Mouse (Mus musculus): ENCODE measurements around the gene Gnaz. TPM values are rescaled to one million over a fixed set of nuclear protein-coding genes. Genes with fewer than 3 reads are reported as not detected.
"Not testable (repeated sequence)": the region's sequence is repeated elsewhere in the genome, so short reads cannot be mapped to it uniquely, and the experiment has no call there.

The Gnaz gene
- polyA plus RNA-seq, 1 experiment from 2014 or later: 0.30 TPM

- no peak for DNase-seq (ENCODE audit: low spot score)
Measured at GRCm38 (mm10) chr10:75026491-75026890, 59.5 kb downstream of the Gnaz start.

DNA sequence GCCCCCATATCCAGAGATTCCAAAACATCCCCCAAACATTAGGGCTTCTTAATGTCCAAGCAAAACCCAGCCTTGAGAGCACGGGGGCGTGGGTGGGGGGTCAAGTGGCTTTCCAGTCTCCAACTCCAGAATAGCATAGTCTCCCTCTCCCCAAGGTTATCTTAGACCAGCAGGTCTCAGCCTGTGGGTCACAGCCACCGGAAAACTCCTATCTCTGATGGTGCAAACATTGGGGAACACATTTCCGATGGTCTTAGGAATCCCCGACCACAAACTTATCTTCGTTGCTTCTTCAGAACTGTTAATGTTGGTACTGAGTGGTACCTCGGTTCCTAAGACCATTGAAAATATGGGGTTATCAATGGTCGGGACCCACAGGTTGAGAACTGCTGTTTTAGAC, 61.8 kb downstream of the Gnaz start:
- DNase-seq (ENCODE audit: low spot score): no peak

DNA sequence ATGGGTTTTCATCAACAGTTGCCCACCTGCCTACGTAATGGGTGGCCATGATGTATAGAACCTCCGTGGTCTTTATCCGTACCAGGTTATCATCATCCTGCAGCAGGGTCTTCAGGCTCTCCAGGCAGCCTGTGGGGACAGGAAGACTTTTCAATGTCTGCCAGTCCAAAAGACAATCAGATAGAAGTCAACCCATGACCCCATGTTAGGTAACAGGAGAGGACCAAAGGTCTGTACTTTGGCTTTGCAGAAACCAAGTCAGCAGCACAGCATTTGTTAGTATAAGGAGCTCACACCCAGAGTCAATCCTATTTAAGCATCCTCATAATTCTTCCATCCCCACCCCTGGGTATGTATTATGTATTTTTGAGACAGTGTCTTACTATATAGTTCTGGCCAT, 62.7 kb downstream of the Gnaz start:
- no peak for DNase-seq (ENCODE audit: low spot score)

- DNase-seq (ENCODE audit: low spot score): no peak
Measured at GRCm38 (mm10) chr10:75030234-75030633, 63.3 kb downstream of the Gnaz start.

DNA sequence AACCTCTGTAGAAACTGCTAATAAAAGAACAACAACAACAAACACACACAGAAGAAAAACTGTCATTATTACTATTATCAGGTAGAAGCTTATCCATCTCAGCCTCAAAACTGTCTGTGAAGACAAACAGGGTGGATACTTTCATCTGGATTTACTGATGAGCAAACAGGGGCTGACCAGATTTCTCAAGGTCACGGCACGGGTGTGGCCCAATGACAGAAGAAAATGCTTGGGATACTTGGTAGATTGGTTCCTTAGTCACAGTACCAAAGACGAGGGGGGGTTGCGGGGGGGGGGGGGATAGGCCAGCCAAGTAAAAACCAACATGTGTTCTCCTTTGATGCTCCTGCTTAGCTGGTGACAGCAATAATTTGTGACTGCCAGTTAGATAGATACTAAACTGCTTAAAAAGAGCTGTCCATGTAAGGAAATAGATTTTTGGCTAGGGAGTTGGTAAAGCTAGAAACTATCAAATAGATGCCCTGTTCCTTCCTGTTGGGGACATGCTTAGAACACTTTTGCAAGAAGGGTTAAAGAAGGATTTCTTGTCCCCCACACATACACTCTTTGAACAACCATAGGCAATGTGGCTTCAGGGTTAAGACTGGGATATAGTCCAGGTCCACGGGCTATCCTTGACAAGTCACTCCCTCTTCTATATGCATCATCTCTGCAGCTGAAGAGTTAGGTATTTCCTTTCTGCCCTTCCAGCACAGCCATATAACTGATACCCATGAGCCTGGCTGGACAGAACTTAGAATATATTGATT, 64.6 kb downstream of the Gnaz start:
- no peak for DNase-seq (ENCODE audit: low spot score)

DNA sequence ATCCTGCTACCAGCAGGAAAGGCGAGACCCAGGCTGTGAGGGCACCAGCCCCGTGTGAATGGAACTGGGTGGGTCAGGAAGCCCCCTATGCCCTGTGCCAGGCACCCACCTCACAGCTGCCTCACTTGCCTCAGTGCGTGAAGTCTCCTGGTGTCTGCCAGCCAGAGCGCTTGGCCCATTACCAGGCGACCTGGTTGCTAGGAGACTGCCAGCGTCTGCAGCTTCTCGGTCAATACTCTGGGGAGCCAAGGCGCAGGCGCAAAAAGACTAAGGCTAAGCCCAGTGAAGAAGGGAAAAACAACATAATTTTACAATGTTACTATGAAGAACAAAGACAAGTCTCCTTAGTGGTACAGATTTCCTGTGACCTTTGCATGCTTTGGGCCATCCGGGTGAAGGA, 65.4 kb downstream of the Gnaz start, which contains the start of gene Rsph14:
Gene Rsph14 (minus strand): TSS at position 192 of the 400 bp plus-strand sequence.
- DNase-seq (ENCODE audit: low spot score): no peak

DNA sequence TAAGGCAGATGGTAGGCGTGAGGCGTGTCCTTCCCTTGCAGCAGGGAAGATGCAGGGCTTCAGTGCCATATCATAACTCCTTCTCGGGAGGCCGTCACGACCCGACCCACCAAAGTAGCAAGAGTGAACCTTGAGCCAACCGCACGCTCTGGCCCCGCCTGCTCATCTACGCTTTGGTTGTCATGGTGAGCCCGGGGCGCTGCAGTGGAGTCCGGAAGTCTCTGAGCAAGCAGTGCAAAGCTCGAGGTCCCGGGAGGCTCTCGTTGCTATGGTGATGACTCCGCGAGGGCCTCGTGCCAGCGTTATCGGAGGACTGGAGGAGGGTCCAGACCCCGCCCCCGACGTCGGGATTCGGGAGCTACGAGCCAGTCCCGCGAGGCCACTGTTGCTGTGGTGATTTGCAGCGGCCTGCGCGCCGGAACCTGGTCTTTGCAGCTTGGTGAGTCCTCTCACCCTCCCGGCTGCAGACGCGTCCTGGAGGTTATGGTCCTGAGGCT, 70.0 kb downstream of the Gnaz start, which contains the start of gene Rab36:
Gene Rab36 (plus strand): TSS at position 176 of the 497 bp plus-strand sequence.
- peak; percentile 82 for DNase-seq (ENCODE audit: low spot score)

- DNase-seq (ENCODE audit: low spot score): not testable (repeated sequence)
Measured at GRCm38 (mm10) chr10:75042060-75042459, 75.1 kb downstream of the Gnaz start.

DNA sequence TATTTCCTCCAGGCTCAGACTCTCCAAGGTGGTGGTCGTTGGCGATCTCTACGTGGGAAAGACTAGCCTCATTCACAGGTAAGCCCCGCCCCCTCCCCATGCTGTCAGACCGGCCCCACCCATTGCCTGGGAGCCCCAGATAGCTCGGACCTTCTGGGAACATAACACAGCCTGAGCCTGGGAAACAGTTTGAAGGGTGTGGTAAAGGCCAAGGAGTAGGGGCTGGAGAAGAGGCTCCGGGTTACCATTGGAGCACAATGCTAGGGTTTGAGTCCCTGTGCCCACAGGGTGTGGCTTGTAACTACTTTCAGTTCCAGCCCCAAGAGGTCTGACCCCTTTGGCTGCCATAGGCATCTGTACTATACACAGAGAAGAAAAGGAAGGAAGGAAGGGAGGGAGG, 77.5 kb downstream of the Gnaz start:
- DNase-seq (ENCODE audit: low spot score): no peak

- DNase-seq (ENCODE audit: low spot score): no peak
Measured at GRCm38 (mm10) chr10:75045831-75046230, 78.9 kb downstream of the Gnaz start.

- DNase-seq (ENCODE audit: low spot score): no peak
Measured at GRCm38 (mm10) chr10:75048711-75049110, 81.7 kb downstream of the Gnaz start.

GRCm38 (mm10) chr10:75051364-75052074, 84.5 kb downstream of the Gnaz start:
- no peak for DNase-seq (ENCODE audit: low spot score)

DNA sequence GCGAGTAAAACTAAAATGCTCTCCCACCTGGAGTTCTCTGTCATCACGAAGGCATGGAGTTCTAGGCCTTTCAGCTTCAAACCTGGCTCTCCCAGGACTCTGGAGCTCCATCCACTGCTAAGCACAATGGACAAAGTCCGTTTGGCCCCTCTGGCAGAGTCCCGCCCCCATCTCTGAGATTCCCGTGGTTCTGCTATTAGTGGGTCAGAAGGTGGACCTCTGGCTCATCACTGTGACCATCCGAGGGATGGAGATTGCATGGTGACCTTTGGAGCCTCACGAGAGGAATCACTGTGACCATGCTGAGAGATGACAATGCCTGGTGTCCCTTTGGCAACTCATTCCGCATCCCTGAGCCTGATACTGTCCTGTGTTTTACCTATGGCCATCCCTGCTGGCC, 85.9 kb downstream of the Gnaz start:
- DNase-seq (ENCODE audit: low spot score): no peak

- DNase-seq (ENCODE audit: low spot score): no peak
Measured at GRCm38 (mm10) chr10:75053655-75054054, 86.7 kb downstream of the Gnaz start.

- DNase-seq (ENCODE audit: low spot score): no peak
Measured at GRCm38 (mm10) chr10:75054125-75054524, 87.1 kb downstream of the Gnaz start.

DNA sequence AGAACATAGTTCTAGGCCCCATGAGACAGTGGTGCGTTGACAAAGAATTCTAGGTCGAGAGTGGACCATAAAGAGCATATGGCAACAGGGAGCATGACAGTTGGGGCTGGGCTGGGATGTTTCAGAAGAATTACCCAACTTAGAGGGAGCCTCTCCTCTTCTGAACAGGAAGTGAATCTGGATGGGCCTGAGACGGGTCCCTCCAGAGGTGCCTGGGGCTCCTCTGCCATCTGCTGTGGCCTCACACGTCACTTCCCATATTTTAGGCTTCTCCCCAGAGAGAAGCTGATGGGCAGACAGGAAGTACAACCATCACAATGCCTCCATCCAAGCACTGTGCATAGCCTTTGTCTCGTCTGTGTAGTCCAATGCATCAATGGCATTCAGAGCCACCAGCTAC, 88.7 kb downstream of the Gnaz start:
- DNase-seq (ENCODE audit: low spot score): no peak

DNA sequence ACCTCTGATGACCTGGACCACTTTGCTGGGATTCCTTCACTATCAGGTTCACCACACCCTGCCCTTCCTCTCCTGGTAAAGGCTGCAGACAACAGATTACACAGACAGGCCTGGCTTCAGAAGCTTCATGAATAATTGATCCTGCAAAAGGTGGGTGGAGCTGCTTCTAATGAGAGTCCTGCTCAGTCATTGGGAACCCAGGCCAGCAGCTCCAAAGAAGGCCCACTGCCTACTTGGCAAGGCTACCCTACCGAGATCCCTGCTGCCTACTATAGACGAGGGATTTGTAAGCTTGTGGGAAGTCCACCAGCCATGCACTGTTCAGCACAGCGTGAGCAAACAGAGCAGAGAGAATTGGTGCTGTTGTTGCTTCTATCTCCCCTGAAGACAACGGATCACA, 89.3 kb downstream of the Gnaz start:
- no peak for DNase-seq (ENCODE audit: low spot score)

GRCm38 (mm10) chr10:75058336-75058735, 91.4 kb downstream of the Gnaz start:
- no peak for DNase-seq (ENCODE audit: low spot score)

- DNase-seq (ENCODE audit: low spot score): peak; percentile 37
Measured at GRCm38 (mm10) chr10:75058761-75059395, 91.9 kb downstream of the Gnaz start.

DNA sequence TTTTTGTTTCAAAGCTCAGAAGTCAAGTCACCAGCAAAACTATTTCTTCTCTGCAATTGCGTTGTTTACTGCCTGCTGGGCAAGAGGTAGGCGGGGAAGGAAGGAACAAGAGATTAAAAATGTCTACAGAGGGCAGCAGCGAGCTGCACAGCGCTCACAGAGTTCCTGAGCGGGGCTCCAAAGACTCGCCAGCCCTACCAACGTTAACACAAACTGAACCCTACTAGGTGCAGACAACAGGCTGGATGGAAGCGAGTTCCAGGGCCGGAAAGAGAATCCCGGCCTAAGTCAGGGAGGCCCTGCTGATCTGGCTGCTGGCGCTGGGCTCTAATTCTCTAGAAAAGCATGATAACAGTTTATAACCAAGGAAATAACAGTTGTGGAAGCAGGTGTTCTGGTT, 92.4 kb downstream of the Gnaz start:
- DNase-seq (ENCODE audit: low spot score): peak; percentile 80

DNA sequence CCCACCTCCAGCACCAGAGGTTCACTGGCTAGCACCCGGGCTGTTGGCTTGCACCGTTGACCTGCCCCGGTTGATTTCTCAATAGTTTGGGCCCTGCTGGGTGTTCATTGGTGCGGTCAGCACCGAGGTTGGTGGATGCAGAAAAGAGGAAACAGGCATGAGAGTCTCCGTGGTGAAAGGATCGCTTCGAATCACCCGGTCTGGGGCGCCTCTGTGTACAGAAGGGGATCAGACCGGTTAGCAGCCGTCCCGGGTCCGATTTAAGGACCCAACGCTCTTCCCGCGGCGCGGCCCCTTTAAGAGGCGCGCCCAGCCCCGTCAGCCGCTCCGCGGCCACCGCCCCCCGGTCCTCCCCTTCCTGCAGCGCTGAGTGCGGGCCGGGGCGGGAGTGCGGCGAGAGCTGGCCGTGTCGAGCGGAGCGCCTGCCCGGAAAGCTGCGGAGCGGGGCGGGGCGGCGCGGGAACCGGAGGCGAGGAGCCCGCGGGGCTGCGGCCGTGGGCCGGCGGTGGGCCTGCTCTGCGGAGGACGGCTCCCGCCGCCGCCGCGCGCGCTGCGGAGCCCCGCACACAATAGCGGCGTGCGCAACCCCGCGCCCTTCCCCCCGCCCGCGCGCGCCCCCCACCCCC, 93.4 kb downstream of the Gnaz start, which contains the start of gene Bcr:
Gene Bcr (plus strand): TSS at position 376 of the 626 bp plus-strand sequence.
- DNase-seq (ENCODE audit: low spot score): peak; percentile 79

All from thymus, postnatal 0 days (tissue).